ENCODE assay signal across 22 mouse cellular contexts in the genomic region with DNA sequence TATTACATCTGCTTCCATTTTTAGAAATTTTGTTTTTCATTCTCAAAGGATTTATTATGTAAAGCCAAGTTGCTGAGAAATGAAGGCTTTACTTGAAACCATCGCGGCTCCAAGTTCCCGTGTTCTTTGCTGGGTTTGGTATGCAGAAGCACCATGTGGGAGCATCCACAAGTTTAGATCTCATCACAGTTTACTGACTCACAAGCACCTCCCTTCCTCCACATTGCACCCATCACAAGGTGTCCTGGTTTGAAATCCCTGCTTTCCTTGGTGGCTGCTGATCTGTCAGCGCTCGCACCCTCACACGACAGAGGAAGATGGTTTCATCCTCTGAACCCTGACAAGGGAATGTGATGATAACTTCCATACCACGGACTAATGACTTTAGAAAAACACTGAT. TPM values are rescaled to one million over a fixed set of nuclear protein-coding genes. Genes with fewer than 3 reads are reported as not detected.
DNase-seq lines count a peak whose midpoint lies in the region; ATAC-seq lines count a peak whose summit lies in the region.
"Had no signal": no experiment of that assay in that cellular context is flagged by ENCODE, and none has a peak within 500 bp of the region (broad histone marks: within the 10 kb centered on the region; RNA-seq: fewer than 3 reads in every experiment).

No protein-coding gene starts in this region.

- H3K9me3 ChIP-seq in midbrain, embryonic 15.5 days, result no peaks in the 10 kb centered on the region
- H3K9me3 ChIP-seq in midbrain, embryonic 16.5 days (replicated peaks; ENCODE audit: control insufficient read depth, low read length, poor library complexity, severe bottlenecking), result no peaks in the 10 kb centered on the region
- H3K9me3 ChIP-seq: embryonic facial prominence, embryonic 13.5 days; embryonic facial prominence, embryonic 15.5 days; forebrain, embryonic 12.5 days had no signal

- H3K4me1 ChIP-seq in midbrain, embryonic 15.5 days, result 0 out of 2 replicates have a peak, but pooled peaks cover 4% of the 10 kb centered on the region
- H3K4me1 ChIP-seq in midbrain, embryonic 16.5 days (ENCODE audit: control insufficient read depth, insufficient read depth, low read length), result peaks cover 16% of the 10 kb centered on the region
- H3K4me1 ChIP-seq: embryonic facial prominence, embryonic 13.5 days had no signal

- 0 out of 2 replicates have a peak, but pooled peaks have one; percentile 22 for ATAC-seq in midbrain, embryonic 15.5 days (replicated peaks)
- ATAC-seq in midbrain, embryonic 16.5 days, result no peak
- ATAC-seq: forebrain, embryonic 14.5 days; forebrain, embryonic 16.5 days had no signal

- H3K4me2 ChIP-seq in midbrain, embryonic 15.5 days, result no peak overlapping the region
- no peak overlapping the region for H3K4me2 ChIP-seq in midbrain, embryonic 16.5 days (ENCODE audit: low read length)
- H3K4me2 ChIP-seq: embryonic facial prominence, embryonic 13.5 days; embryonic facial prominence, embryonic 15.5 days; forebrain, embryonic 12.5 days had no signal

- no peak overlapping the region for H3K27ac ChIP-seq in midbrain, embryonic 15.5 days
- H3K27ac ChIP-seq in midbrain, embryonic 16.5 days (ENCODE audit: low read length), result no peak overlapping the region
- H3K27ac ChIP-seq: embryonic facial prominence, embryonic 13.5 days; embryonic facial prominence, embryonic 15.5 days; forebrain, embryonic 10.5 days; forebrain, embryonic 12.5 days had no signal

- no peak overlapping the region for H3K4me3 ChIP-seq in midbrain, embryonic 15.5 days
- H3K4me3 ChIP-seq in midbrain, embryonic 16.5 days (ENCODE audit: low read depth, low read length), result no peak overlapping the region
- H3K4me3 ChIP-seq: embryonic facial prominence, embryonic 13.5 days; embryonic facial prominence, embryonic 15.5 days; erythroblast, embryonic 14.5 days; forebrain, embryonic 10.5 days; forebrain, embryonic 12.5 days had no signal

- no peaks in the 10 kb centered on the region for H3K27me3 ChIP-seq in midbrain, embryonic 15.5 days (replicated peaks)
- H3K27me3 ChIP-seq in midbrain, embryonic 16.5 days (ENCODE audit: control insufficient read depth, insufficient read depth, low read depth, low read length), result no peaks in the 10 kb centered on the region
- H3K27me3 ChIP-seq: embryonic facial prominence, embryonic 13.5 days; embryonic facial prominence, embryonic 15.5 days; forebrain, embryonic 12.5 days had no signal

- no peak overlapping the region for H3K9ac ChIP-seq in midbrain, embryonic 15.5 days
- H3K9ac ChIP-seq in midbrain, embryonic 16.5 days (ENCODE audit: low read depth, low read length), result no peak overlapping the region
- H3K9ac ChIP-seq: embryonic facial prominence, embryonic 13.5 days; embryonic facial prominence, embryonic 15.5 days; forebrain, embryonic 12.5 days had no signal

- 73% methylated on average over 7 of the region's 7 CpGs for WGBS in midbrain, embryonic 15.5 days
- 74% methylated on average over 7 of the region's 7 CpGs for WGBS in midbrain, embryonic 16.5 days

- peak; percentile 67 for DNase-seq in brain, adult 2 months (ENCODE audit: low read depth, low spot score)
- DNase-seq in telencephalon, adult 2 months (ENCODE audit: low read depth, low spot score), result peak; percentile 33
- DNase-seq in thymus, postnatal 36 days, result no peak
- DNase-seq: adrenal gland, adult 8-10 months; adrenal gland, postnatal 14 days; adrenal gland, postnatal 36 days; cerebellum, adult 11 months; cerebellum, adult 18-20 months; cerebellum, adult 8-10 months; cerebellum, adult 9-11 months; cerebellum, postnatal 14 days; cerebellum, postnatal 36 days; embryo, embryonic 11 days had no signal

- H3K36me3 ChIP-seq in midbrain, embryonic 15.5 days (replicated peaks), result no peaks in the 10 kb centered on the region
- H3K36me3 ChIP-seq in midbrain, embryonic 16.5 days (ENCODE audit: control insufficient read depth, insufficient read depth, low read length), result no peaks in the 10 kb centered on the region
- H3K36me3 ChIP-seq: forebrain, embryonic 10.5 days; forebrain, embryonic 12.5 days had no signal

RNA-seq across cellular contexts. Expression of a gene that starts 45.9 kb away (rescaled TPM):
- 0.81 and 1.1 TPM in 2 replicates for polyA plus RNA-seq in midbrain, embryonic 15.5 days (2015; fragmentation: Nextera tagmentation; extraction: Ambion mirVana)
- 0.67 and 1.0 TPM in 2 replicates for polyA plus RNA-seq in midbrain, embryonic 16.5 days (2015; fragmentation: Nextera tagmentation; extraction: Ambion mirVana)

Comparison
In these comparisons a context has a peak if more than half of its experiments do, and no peak if none do; other contexts are left out.
1. DNase-seq: peak in brain, adult 2 months (single experiment) and telencephalon, adult 2 months (single experiment); none in thymus, postnatal 36 days (0 of 2).